8 mouse cellular contexts compared by ENCODE assay signal in genomic region chrX:146962914-146963547, GRCm38 (mm10). TPM values are rescaled to one million over a fixed set of nuclear protein-coding genes. Genes with fewer than 3 reads are reported as not detected.
DNase-seq lines count a peak whose midpoint lies in the region; TF ChIP-seq lines count a peak whose summit lies in the region.

No protein-coding gene starts in this region.

- H3K4me3 ChIP-seq in testis, adult 2 months (ENCODE audit: control insufficient read depth, low read depth, low read length): peak overlapping the region; percentile 20; the same call in 1 of the 2 replicates
- H3K4me3 ChIP-seq in limb, embryonic 10.5 days: peak overlapping the region; percentile 39

- H3K4me1 ChIP-seq in testis, adult 2 months (ENCODE audit: control insufficient read depth, insufficient read depth, low read length): peaks cover 4% of the 10 kb centered on the region
- H3K4me1 ChIP-seq in limb, embryonic 10.5 days: peaks cover 4% of the 10 kb centered on the region; the same call in 1 of the 2 replicates

- DNase-seq in embryo, embryonic 10 days (ENCODE audit: low spot score): peak; percentile 43
- no peak for DNase-seq in embryo, embryonic 9.5 days (ENCODE audit: extremely low spot score)
- no peak for DNase-seq in testis, postnatal 10 days (ENCODE audit: low spot score)
- DNase-seq in limb, embryonic 10.5 days (ENCODE audit: low spot score): peak; percentile 36
- DNase-seq in retina, postnatal 1 day: peak; percentile 38
- no peak for DNase-seq in T-cell, adult 2 months (ENCODE audit: low spot score)
- DNase-seq in urinary bladder, postnatal 25 days (ENCODE audit: low spot score): no peak

- H3K36me3 ChIP-seq in testis, adult 2 months (ENCODE audit: control insufficient read depth, insufficient read depth, low read length): no peaks in the 10 kb centered on the region
- no peaks in the 10 kb centered on the region for H3K36me3 ChIP-seq in limb, embryonic 10.5 days

- H3K27ac ChIP-seq in testis, adult 2 months (ENCODE audit: control insufficient read depth, insufficient read depth, low read depth, low read length): no peak overlapping the region
- no peak overlapping the region for H3K27ac ChIP-seq in limb, embryonic 10.5 days

- WGBS in limb, embryonic 10.5 days: 21% methylated on average over 37 of the region's 37 CpGs

- no peak for TF ChIP-seq CTCF in testis, adult 2 months (IDR thresholded peaks at IDR 0.05; ENCODE audit: control insufficient read depth, insufficient read depth, insufficient replicate concordance, low read depth, low read length)

- TF ChIP-seq POLR2A in testis, adult 2 months (IDR thresholded peaks at IDR 0.05; ENCODE audit: control insufficient read depth, low read depth, low read length): no peak

- no peaks in the 10 kb centered on the region for H3K27me3 ChIP-seq in testis, adult 2 months (ENCODE audit: control insufficient read depth, insufficient read depth, low read length)
- H3K27me3 ChIP-seq in limb, embryonic 10.5 days (ENCODE audit: low read depth, poor library complexity, severe bottlenecking): peaks cover 57% of the 10 kb centered on the region

- no peaks in the 10 kb centered on the region for H3K9me3 ChIP-seq in limb, embryonic 10.5 days (replicated peaks)

RNA-seq across cellular contexts. Expression of gene Htr2c, which starts 0.7 kb away (rescaled TPM):
- polyA plus RNA-seq in testis, adult 2 months (2012; rRNA removed): 0.04 TPM in 1 of 2 replicates, not detected in the other
- polyA plus RNA-seq in limb, embryonic 10.5 days (2016; fragmentation: Nextera tagmentation; extraction: Ambion mirVana): not detected in 2 replicates

Comparison
In these comparisons a context has a peak if more than half of its experiments do, and no peak if none do; other contexts are left out.
1. DNase-seq: peak in embryo, embryonic 10 days (single experiment), limb, embryonic 10.5 days (single experiment) and retina, postnatal 1 day (single experiment); none in embryo, embryonic 9.5 days (single experiment), testis, postnatal 10 days (single experiment), T-cell, adult 2 months (single experiment) and urinary bladder, postnatal 25 days (single experiment).